Mouse (Mus musculus): ENCODE measurements around the gene Olfr1389. TPM values are rescaled to one million over a fixed set of nuclear protein-coding genes. Genes with fewer than 3 reads are reported as not detected.

Gene Olfr1389
- polyA plus RNA-seq, 1 experiment: not detected

Other genes starting within 250 kb of the Olfr1389 start
- gene Btnl9, start 235.9 kb upstream of the Olfr1389 start, polyA plus RNA-seq (2012; rRNA removed): 0.04 TPM in 1 of 2 replicates, not detected in the other
- 22.1 and 25.0 TPM in 2 replicates for gene Zfp62, start 219.8 kb upstream of the Olfr1389 start, polyA plus RNA-seq (2012; rRNA removed)
- gene Mgat1, start 178.9 kb upstream of the Olfr1389 start, polyA plus RNA-seq (2012; rRNA removed): 68.1 and 73.7 TPM in 2 replicates
- gene Olfr1393, start 144.8 kb upstream of the Olfr1389 start, polyA plus RNA-seq (2012; rRNA removed): 0.15 and 0.73 TPM in 2 replicates
- 0.04 and 0.17 TPM in 2 replicates for gene Olfr1392, start 137.8 kb upstream of the Olfr1389 start, polyA plus RNA-seq (2012; rRNA removed)
- not detected in 2 replicates for gene Olfr10, start 118.3 kb upstream of the Olfr1389 start, polyA plus RNA-seq (2012; rRNA removed)
- not detected in 2 replicates for gene Olfr1391, start 100.3 kb upstream of the Olfr1389 start, polyA plus RNA-seq (2012; rRNA removed)
- not detected in 2 replicates for gene Olfr1390, start 87.9 kb upstream of the Olfr1389 start, polyA plus RNA-seq (2012; rRNA removed)
- gene Olfr1388, start 13.6 kb downstream of the Olfr1389 start, polyA plus RNA-seq (2012; rRNA removed): 0.09 and 0.13 TPM in 2 replicates
- not detected in 2 replicates for gene Olfr1387, start 32.3 kb downstream of the Olfr1389 start, polyA plus RNA-seq (2012; rRNA removed)
- gene Olfr1386, start 42.0 kb downstream of the Olfr1389 start, polyA plus RNA-seq (2012; rRNA removed): not detected in 2 replicates
- gene Olfr1385, start 66.0 kb downstream of the Olfr1389 start, polyA plus RNA-seq (2012; rRNA removed): not detected in 2 replicates
- gene Olfr1384, start 83.7 kb downstream of the Olfr1389 start, polyA plus RNA-seq (2012; rRNA removed): not detected in 2 replicates
- gene Olfr1383, start 96.6 kb downstream of the Olfr1389 start, polyA plus RNA-seq (2012; rRNA removed): not detected in 2 replicates
- gene Olfr1382, start 105.2 kb downstream of the Olfr1389 start, polyA plus RNA-seq (2012; rRNA removed): not detected in 2 replicates
- gene Olfr1381, start 120.4 kb downstream of the Olfr1389 start, polyA plus RNA-seq (2012; rRNA removed): not detected in 2 replicates
- not detected in 2 replicates for gene Olfr1380, start 133.8 kb downstream of the Olfr1389 start, polyA plus RNA-seq (2012; rRNA removed)
- gene Flt4, start 186.2 kb downstream of the Olfr1389 start, polyA plus RNA-seq (2012; rRNA removed): 1.9 and 2.1 TPM in 2 replicates
- gene Scgb3a1, start 240.5 kb downstream of the Olfr1389 start, polyA plus RNA-seq (2012; rRNA removed): 0.55 TPM in 1 of 2 replicates, not detected in the other